Mouse (Mus musculus): ENCODE measurements around the gene Dnm3. TPM values are rescaled to one million over a fixed set of nuclear protein-coding genes. Genes with fewer than 3 reads are reported as not detected.

Gene Dnm3
- total and polyA plus RNA-seq, 3 experiments, result not detected

- Histone ChIP-seq H3K9me3 (replicated peaks; ENCODE audit: insufficient read depth, low read length) (no peaks in the 10 kb centered on the region), H3K9ac (ENCODE audit: control insufficient read depth, low read depth, low read length, poor library complexity, severe bottlenecking) (no peak overlapping the region), H3K4me1 (ENCODE audit: control insufficient read depth in 1 of 2, insufficient read depth in 2 of 2, low read length in 2 of 2) (no peaks in the 10 kb centered on the region), H3K4me3 (ENCODE audit: control insufficient read depth in 1 of 2, insufficient read depth in 1 of 2, low read depth in 2 of 2, low read length in 2 of 2) (no peak overlapping the region), H3K27me3 (ENCODE audit: control insufficient read depth in 1 of 2, insufficient read depth in 2 of 2, low read length in 2 of 2) (no peaks in the 10 kb centered on the region; a peak in 1 of 4 replicates), H3K79me2 (ENCODE audit: control insufficient read depth, insufficient read depth, low read length, poor library complexity) (no peaks in the 10 kb centered on the region), H3K27ac (ENCODE audit: control insufficient read depth, low read depth, low read length) (no peak overlapping the region), H3K36me3 (ENCODE audit: control insufficient read depth in 1 of 2, insufficient read depth in 2 of 2, low read length in 2 of 2) (no peaks in the 10 kb centered on the region)
- no peak for TF ChIP-seq ZC3H11A (IDR thresholded peaks at IDR 0.05; ENCODE audit: low read depth, low read length)
- no peak for TF ChIP-seq POLR2A (IDR thresholded peaks at IDR 0.05; ENCODE audit: control insufficient read depth in 1 of 2, insufficient read depth in 1 of 2, low read depth in 1 of 2, low read length in 2 of 2, poor library complexity in 1 of 2)
- no peak for TF ChIP-seq SIN3A (IDR thresholded peaks at IDR 0.05; ENCODE audit: low read length)
- TF ChIP-seq RAD21 (IDR thresholded peaks at IDR 0.05; ENCODE audit: low read depth, low read length), result no peak
- TF ChIP-seq NELFE (IDR thresholded peaks at IDR 0.05; ENCODE audit: low read depth, low read length), result no peak
- TF ChIP-seq GATA1 (IDR thresholded peaks at IDR 0.05; ENCODE audit: low read depth, low read length), result no peak
- TF ChIP-seq USF1 (IDR thresholded peaks at IDR 0.05; ENCODE audit: low read depth, low read length), result no peak
- no peak for TF ChIP-seq ZKSCAN1 (IDR thresholded peaks at IDR 0.05; ENCODE audit: low read depth, low read length)
- TF ChIP-seq JUND (IDR thresholded peaks at IDR 0.05; ENCODE audit: low read depth, low read length), result no peak
- no peak for TF ChIP-seq MYB (IDR thresholded peaks at IDR 0.05; ENCODE audit: low read depth, low read length)
- TF ChIP-seq ZMIZ1 (IDR thresholded peaks at IDR 0.05; ENCODE audit: low read depth, low read length), result no peak
- TF ChIP-seq TCF12 (IDR thresholded peaks at IDR 0.05; ENCODE audit: low read depth, low read length), result no peak
- TF ChIP-seq CHD2 (IDR thresholded peaks at IDR 0.05; ENCODE audit: low read length), result no peak
- TF ChIP-seq RCOR1 (IDR thresholded peaks at IDR 0.05; ENCODE audit: low read depth, low read length), result no peak
- TF ChIP-seq ELF1 (IDR thresholded peaks at IDR 0.05; ENCODE audit: low read depth, low read length), result no peak
- no peak for TF ChIP-seq MYC (IDR thresholded peaks at IDR 0.05; ENCODE audit: low read depth, low read length)
- no peak for DNase-seq (ENCODE audit: low read depth, low spot score)
Measured at GRCm38 (mm10) chr1:162181187-162181975, 296.5 kb downstream of the Dnm3 start.

GRCm38 (mm10) chr1:162180451-162180850 is 297.4 kb downstream of the Dnm3 start:
- no peak for DNase-seq (ENCODE audit: low read depth, low spot score)
- Histone ChIP-seq H3K4me3 (ENCODE audit: control insufficient read depth in 1 of 2, insufficient read depth in 1 of 2, low read depth in 2 of 2, low read length in 2 of 2) (no peak overlapping the region), H3K27ac (ENCODE audit: control insufficient read depth, low read depth, low read length) (no peak overlapping the region), H3K36me3 (ENCODE audit: control insufficient read depth in 1 of 2, insufficient read depth in 2 of 2, low read length in 2 of 2) (no peaks in the 10 kb centered on the region), H3K79me2 (ENCODE audit: control insufficient read depth, insufficient read depth, low read length, poor library complexity) (no peaks in the 10 kb centered on the region), H3K4me1 (ENCODE audit: control insufficient read depth in 1 of 2, insufficient read depth in 2 of 2, low read length in 2 of 2) (no peaks in the 10 kb centered on the region), H3K9ac (ENCODE audit: control insufficient read depth, low read depth, low read length, poor library complexity, severe bottlenecking) (no peak overlapping the region), H3K27me3 (ENCODE audit: control insufficient read depth in 1 of 2, insufficient read depth in 2 of 2, low read length in 2 of 2) (no peaks in the 10 kb centered on the region; a peak in 1 of 4 replicates), H3K9me3 (replicated peaks; ENCODE audit: insufficient read depth, low read length) (no peaks in the 10 kb centered on the region)
- TF ChIP-seq TAL1 (IDR thresholded peaks at IDR 0.05; ENCODE audit: low read length) (no peak), UBTF (IDR thresholded peaks at IDR 0.05; ENCODE audit: borderline replicate concordance, insufficient read depth, low read depth, low read length) (no peak), BHLHE40 (IDR thresholded peaks at IDR 0.05; ENCODE audit: borderline replicate concordance, low read depth, low read length) (no peak), ZMIZ1 (IDR thresholded peaks at IDR 0.05; ENCODE audit: low read depth, low read length) (no peak), NRF1 (IDR thresholded peaks at IDR 0.05; ENCODE audit: insufficient read depth, low read depth, low read length, poor library complexity, severe bottlenecking) (no peak), CHD1 (IDR thresholded peaks at IDR 0.05; ENCODE audit: low read depth, low read length) (no peak), KAT2A (conservative IDR thresholded peaks at IDR 0.05; ENCODE audit: low read depth, low read length) (no peak), MYB (IDR thresholded peaks at IDR 0.05; ENCODE audit: low read depth, low read length) (no peak), TBP (IDR thresholded peaks at IDR 0.05; ENCODE audit: low read depth, low read length) (no peak), USF2 (IDR thresholded peaks at IDR 0.05; ENCODE audit: borderline replicate concordance in 1 of 2, insufficient read depth in 1 of 2, low read depth in 1 of 2, low read length in 2 of 2) (no peak), SMC3 (IDR thresholded peaks at IDR 0.05; ENCODE audit: low read depth, low read length) (no peak), MAZ (IDR thresholded peaks at IDR 0.05; ENCODE audit: low read depth, low read length) (no peak), HCFC1 (IDR thresholded peaks at IDR 0.05; ENCODE audit: low read depth, low read length) (no peak), ETS1 (IDR thresholded peaks at IDR 0.05; ENCODE audit: low read depth, low read length) (no peak), SIN3A (IDR thresholded peaks at IDR 0.05; ENCODE audit: low read length) (no peak), ELF1 (IDR thresholded peaks at IDR 0.05; ENCODE audit: low read depth, low read length) (no peak), MAFK (IDR thresholded peaks at IDR 0.05; ENCODE audit: borderline replicate concordance, low read depth, low read length) (no peak), JUND (IDR thresholded peaks at IDR 0.05; ENCODE audit: low read depth, low read length) (no peak), CHD2 (IDR thresholded peaks at IDR 0.05; ENCODE audit: low read length) (no peak)
